Mouse (Mus musculus): ENCODE measurements around the gene Faf1.

Faf1 gene

DNA sequence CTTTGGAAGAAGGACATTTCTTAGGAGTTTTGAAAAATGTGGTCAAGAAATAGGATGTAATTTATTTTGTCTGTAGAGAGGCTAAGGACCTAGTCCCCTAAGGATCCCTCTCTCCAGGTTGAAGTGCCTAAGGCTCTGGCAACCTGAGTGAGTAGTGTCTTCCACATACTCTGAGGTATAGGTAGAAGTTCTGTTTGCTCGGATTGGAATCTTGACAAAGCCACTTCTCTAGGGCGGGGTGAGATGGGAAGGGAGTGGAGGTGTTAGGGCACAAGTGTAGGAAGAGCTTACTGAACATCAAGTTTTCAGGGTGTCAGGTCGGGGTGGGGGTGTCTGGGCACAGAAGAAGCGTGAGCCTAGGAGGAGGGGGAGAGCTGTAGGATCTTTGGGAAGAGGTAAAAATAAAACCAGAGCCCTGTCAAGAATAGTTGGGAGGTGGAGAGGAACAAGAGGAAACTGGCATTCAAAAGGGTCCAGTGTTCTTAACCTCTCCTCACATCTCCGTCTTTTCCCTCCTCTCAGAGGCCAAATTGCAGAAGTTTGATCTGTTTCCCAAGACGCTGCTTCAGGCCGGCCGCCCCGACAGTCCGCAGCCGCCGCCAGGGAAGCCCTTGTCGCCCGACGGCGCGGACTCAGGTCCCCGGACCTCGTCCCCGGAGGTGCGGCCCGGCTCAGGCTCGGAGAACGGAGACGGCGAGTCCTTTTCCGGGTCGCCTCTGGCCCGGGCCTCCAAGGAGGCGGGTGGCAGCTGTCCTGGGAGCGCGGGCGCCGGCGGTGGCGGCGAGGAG, 304.9 kb downstream of the Faf1 start:
- no peak for DNase-seq

DNA sequence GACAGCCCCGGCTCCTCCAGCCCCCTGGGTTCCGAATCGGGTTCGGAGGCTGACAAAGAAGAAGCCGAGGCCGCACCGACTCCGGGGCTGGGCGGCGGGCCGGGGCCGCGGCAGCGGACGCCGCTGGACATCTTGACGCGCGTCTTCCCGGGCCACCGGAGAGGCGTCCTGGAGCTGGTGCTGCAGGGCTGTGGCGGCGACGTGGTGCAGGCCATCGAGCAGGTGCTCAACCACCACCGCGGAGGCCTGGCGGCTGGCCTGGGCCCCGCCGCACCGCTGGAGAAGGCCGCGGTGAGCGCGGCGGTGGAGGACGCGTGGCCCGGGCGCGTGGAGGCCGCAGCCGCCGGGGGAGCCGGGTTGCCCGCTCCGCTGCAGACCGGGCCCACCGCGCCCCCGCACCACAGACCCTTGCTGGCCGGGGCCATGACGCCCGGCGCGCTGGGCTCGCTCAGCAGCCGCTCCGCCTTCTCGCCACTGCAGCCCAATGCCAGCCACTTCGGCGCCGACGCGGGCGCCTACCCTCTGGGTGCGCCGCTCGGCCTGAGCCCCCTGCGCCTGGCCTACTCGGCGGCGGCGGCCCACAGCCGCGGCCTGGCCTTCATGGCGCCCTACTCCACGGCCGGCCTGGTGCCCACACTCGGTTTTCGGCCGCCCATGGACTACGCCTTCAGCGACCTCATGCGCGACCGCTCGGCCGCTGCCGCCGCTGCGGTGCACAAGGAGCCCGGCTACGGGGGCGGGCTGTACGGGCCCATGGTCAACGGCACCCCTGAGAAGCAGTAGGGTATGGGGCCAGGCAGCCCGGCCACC, 305.7 kb downstream of the Faf1 start:
- DNase-seq: no peak

DNA sequence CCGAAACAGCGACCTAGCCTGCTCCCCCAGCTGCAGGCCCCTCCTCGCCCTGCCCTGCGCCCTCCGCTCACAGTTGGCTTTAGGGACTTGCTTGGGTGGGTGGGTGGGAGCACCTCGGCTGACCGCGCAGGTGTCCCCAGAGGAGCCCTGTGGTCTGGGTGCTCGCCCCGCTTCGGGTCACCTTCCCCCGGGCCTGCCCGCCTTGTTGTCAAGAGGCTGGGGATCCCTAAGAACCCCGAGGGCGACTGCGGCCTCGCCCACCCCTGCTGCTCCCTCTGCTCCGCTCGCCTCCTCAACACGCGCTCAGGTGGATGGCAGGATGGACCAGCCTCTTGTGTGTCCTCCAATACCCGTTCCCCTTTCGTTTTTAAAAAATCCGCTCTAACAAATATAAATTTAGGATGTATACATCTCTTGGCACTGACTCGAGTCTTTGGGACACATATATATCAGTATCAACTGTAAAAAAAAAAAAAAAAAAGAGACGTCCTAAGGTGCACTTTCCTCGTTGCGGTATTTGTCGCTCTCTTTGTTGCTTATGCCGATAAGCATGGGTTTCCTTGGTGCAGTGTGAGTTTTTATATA, 306.4 kb downstream of the Faf1 start:
- no peak for DNase-seq

DNA sequence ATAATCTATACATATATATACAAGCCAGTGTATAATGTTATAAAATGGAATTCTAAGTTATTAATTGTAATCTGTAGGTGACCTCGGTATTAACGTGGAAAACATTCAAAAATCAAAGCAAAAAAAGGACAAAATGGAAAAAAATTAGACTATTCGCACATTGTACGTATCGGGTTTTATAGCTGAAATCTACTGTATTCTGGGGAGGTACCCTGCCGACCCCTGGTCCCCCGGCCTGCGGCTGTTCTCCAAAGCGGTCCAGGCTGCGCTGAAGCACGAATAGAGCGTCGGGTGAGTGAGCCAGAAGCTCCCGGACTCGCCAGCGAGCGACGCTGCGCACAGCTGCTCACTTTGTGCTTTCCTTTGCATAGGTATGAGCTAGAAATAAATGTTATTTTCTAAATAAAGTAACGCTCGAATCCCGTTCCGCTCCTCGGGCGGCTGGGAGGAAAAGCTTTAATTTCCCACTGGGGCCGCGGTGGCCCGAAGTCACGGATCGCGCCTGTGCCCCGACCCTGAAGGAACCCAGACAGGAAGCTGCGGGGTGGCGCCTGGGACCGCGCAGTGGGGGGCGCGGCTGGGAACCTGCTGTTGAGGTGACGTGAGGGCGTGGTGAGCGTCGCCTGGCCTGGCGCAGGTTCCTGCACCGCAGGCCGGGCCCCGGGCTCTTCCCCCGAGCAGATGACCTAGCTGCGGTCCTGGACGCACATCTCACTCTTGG, 307.1 kb downstream of the Faf1 start:
- DNase-seq: no peak

DNA sequence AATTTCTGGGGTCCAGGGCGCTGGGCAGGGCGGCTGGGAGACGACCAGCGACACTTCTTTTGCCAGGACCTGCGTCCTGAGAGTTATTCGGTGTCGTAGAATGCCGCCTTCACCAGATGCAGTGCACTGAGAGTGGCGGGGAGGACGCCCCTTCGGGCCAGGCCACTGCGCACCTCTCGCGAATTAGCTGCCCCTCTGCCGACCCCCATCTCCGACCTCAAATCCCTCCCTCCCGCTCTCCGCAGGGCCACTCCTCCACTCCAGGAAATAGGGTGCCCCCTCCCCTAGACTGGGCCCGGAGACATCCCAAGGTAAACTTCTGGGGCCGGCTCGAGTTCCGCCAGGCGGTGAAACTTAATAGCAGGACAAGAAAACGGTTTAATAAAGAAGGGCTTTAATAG, 307.6 kb downstream of the Faf1 start:
- DNase-seq: no peak

DNA sequence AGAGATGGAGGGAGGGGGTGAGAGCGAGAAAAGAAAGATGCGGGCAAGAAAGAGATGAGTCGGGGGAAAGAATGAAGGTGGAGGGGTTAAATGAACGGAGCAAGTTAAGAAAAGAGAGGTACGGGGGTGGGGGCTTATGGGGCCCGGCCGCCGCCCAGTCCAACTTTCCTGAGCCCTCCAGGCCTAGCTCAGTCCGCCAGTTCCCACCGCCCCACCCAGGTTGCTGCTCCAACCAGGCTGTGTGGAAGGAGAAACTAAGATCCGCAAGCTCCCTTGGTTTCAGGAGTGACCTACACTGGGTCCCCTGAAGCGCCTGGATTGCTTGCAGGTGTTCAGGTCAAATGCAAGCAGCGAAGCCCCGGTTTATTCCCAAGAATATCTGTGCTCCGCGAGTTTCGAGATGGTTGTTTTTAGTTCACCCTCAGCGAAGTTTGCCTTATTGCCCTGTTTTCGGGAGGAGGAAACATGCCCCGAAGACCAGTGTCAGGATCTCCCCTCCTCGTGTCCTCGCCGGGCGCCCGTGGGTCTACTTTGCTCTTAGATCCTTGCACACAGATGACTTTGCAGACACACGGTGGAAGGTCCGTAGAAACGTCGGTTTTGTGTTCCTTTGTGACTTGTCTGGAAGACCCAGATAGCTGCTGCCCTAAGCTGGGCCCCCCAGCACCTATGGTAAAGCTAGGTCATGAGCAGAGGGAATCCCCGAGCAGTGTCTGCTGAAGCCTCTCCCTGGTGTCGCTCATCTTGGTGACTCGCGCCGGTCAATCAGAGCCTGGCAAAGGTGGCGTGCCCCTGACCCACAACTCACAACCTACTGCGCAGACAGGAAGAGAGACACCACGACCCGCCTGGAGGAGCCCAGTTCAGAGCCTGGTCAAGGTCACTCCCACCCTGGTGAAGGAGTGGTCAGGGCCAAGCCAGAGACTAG, 308.4 kb downstream of the Faf1 start:
- no peak for DNase-seq

DNA sequence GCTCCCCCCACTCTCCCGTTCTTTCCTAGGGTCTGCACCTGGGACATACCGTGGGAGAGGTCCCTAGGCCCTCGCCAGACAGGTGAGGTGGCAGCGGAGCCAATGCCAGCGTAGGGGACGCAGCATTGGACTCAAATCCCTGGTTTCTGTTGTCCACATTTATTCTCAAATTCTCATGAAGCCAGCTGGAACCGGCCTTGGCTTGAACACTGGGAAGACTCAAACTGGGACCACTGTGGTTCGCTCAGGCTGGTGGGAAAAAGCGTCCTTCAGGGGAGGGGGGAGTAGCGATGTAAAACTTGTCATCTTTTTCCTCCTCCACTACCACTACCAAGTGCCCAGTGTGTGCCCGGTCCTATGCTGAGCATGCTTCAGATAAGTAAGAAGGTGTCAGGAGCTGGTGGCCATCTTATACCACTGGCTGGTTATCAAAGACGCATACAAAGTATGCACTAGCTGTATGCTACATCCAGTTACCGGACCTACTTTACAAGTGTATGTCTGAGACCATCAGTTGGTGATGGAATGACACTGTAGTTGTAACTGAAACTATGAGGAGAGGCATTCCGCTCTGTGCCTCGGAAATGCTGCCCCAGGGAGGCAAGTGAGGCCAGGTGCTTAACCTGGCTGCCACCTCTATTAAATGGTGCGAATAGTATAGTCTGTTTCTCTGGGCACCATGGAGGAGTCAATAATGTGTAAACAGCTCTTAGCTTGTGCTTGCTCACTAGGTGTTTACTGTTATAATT, 309.2 kb downstream of the Faf1 start:
- no peak for DNase-seq

DNA sequence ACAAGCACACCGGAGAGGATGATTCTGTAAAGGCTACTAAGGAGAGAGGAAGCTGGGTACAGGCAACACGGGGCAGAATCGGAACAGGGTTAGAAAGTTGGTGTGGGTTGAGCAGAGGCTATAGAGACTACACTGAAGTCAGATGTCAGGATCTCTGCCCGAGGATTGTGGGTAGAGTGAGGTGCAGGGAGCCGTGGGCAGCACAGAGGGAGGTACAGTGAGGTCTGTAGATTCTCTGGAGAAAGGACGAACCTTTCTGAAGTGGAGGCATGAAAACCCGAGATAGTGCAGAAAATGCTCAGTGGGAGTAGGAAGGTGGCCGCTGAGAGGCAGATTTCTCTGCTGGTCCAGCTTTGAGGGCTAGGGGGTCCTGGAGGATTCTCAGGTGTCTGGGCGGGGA, 309.9 kb downstream of the Faf1 start:
- DNase-seq: no peak

DNA sequence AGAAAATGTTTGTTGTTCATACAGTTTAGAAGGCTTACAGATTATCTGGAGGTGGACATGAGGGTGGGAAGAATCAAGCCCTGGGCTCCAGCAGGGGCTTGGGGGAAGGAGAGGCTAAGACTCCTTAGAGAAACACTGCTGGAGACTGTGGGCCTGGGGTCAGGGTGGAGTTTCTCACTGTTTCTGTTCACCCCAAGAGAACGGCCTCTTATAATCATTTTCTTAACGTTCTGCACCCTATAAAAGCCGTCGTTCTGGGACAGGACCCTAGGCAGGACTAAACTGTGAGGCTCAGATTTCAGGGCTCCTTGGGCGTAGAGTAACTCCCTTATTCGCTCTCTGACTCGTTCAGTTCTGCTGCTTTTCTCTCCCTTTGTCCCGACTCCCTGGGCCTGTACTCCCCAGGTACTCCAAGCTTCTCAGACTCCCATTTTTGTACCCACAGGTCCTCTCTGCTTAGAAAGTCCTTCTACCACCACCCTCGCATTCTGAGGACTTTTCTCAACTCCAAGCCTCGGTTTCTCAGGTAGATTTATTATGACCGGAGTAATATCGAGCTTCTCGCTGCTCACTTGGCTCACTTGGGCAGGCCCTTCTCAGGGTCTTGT, 310.5 kb downstream of the Faf1 start:
- DNase-seq: no peak

DNA sequence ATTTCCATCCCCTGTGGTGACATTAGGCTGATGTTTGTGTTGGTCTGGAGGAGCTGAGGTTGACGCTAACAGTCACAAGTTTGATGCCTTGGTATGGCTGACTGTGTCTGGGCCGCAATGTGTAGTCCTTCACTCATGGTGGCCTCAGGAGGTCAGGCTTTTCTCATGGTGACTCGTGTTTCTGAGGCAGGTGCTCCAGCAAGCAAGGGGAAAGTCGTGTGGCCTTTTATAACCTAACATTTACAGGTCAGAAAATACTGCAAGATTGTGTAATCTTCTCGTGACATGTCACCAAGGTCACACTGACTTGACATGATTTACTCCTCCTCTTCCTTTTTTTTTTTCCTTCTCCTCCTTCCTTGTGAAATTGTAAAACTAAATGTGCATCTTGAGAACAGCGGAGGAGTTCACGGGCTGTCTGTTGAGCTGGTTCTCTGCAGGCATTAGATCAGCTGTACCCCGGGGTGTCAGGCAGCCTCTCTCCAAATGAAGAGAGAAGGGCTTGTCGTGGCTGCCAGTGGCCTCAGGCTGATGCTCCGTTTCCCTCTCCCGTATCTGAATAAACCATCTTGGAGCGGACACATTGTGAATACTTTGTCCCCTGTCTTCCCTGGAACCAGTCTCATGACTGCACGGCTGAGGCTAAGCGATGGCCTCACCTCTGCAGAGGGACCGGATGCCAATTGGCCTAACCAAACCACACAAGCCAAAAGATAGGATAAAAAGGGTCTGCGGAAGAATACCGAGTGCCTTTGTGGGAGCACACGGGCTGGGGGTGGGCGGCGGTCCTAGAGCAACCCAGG, 311.4 kb downstream of the Faf1 start:
- no peak for DNase-seq

DNA sequence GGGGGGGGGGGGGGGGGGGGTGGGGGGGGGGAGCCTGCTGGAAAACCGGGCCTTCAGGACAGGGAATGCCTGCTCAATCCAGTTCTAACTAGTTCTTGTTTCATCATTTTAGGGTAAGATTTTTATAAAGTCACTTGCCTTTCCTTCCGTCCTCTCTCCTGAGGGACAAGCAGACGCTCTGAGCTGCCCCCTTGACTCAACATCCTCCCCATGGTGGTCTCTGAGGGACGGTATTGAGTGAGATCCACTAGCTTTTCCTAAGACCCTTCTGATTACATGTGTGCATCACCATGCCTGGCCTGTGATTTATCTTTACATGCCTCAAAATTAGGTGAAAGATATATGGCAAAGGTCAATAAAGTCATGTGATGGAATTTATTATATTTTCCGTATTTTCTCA, 312.0 kb downstream of the Faf1 start:
- no peak for DNase-seq

DNA sequence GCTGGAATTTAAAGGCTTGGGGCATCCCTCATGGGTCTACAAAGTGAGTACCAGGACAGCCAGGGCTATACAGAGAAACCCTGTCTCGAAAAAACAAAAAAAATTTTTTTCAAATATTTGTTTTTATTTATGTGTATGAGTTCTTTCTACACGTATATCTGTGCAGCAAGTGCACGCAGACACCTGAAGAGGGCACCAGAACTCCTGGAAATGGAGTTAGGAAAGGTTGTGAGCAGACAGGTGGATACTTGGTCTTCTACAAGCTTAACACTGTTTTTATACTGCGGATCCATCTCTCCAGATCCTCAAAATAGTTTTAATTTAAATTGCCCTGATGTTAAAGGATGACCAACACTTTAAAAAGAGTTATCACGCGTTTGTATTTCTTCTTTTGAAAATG, 312.8 kb downstream of the Faf1 start:
- no peak for DNase-seq

DNA sequence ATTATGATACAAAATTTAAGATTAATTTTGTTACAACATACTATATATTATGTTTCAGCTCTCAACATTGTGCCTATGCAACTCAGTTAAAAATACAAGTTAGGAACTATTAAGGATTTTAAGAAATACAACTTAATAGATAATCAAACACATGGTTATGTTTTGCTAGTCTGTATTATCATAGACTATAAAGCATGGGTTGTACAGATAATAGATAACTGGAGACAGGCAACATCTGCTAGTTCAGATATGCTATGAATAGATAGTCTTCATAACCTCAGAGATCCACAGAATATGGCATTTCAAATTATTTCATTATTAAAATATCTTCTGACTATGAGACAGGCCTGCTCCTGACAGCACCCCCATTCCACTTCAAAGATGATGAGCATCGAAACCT, 329.7 kb downstream of the Faf1 start:
- DNase-seq: no peak
